Mouse (Mus musculus) stomach, embryonic 16.5 days (tissue): ENCODE data around the gene Gm42715. TPM values are rescaled to one million over a fixed set of nuclear protein-coding genes. Genes with fewer than 3 reads are reported as not detected.
"Not testable (repeated sequence)": the region's sequence is repeated elsewhere in the genome, so short reads cannot be mapped to it uniquely, and the experiment has no call there.

Experiments used
- ATAC-seq: fragments of 200-750 bp; cut with Nextera tagmentation; 2 replicates; pipeline ENCODE4 v1.8.0; 2017; ENCODE audit warnings: moderate number of reproducible peaks, moderate TSS enrichment; ENCODE audit not compliant: insufficient read depth, low FRiP score
- H3K27ac ChIP-seq: fragments of 300-500 bp; sonication (generic); 2 replicates; pipeline ENCODE4 v1.5.1; 2014; ENCODE audit warnings: low read length
- H3K27me3 ChIP-seq: fragments of 300-500 bp; sonication (generic); 2 replicates; pipeline ENCODE4 v1.6.1; 2014; ENCODE audit warnings: low read length, control low read depth, mixed read lengths; ENCODE audit not compliant: control insufficient read depth, insufficient read depth
- H3K36me3 ChIP-seq: fragments of 300-500 bp; sonication (generic); 2 replicates; pipeline ENCODE4 v1.6.1; 2014; ENCODE audit warnings: low read length; ENCODE audit not compliant: control insufficient read depth, insufficient read depth
- H3K4me1 ChIP-seq: fragments of 300-500 bp; sonication (generic); 2 replicates; pipeline ENCODE4 v1.6.1; 2014; ENCODE audit warnings: low read length, control low read depth, mixed read lengths; ENCODE audit not compliant: control insufficient read depth, insufficient read depth
- H3K4me2 ChIP-seq: fragments of 300-500 bp; sonication (generic); 2 replicates; pipeline ENCODE4 v1.6.1; 2014; ENCODE audit warnings: low read depth, low read length, mixed read lengths
- H3K4me3 ChIP-seq: fragments of 300-500 bp; sonication (generic); replicated peaks from 2 replicates; pipeline ENCODE4 v1.5.1; 2014; ENCODE audit warnings: mild to moderate bottlenecking, low read length
- H3K9ac ChIP-seq: fragments of 300-500 bp; sonication (generic); 2 replicates; pipeline ENCODE4 v1.6.1; 2014; ENCODE audit warnings: low read length
- H3K9me3 ChIP-seq: fragments of 300-500 bp; sonication (generic); replicated peaks from 2 replicates; pipeline ENCODE4 v1.6.1; 2016; ENCODE audit warnings: low read length, control low read depth; ENCODE audit not compliant: control insufficient read depth
- WGBS: fragments of 180-500 bp; shearing (Covaris S2); extraction: QIAGEN DNeasy Blood & Tissue Kit; methylation state at CpG from one replicate; pipeline ENCODE4 v1.1.7; 2014; 5-methylcytosine and 5-hydroxymethylcytosine counted together
- polyA plus RNA-seq: library from polyadenylated mRNA; unstranded; fragments of >200 nt; fragmentation: Nextera tagmentation; extraction: Ambion mirVana; gene quantifications from 2 replicates; pipeline ENCODE4 v1.2.1, GENCODE M21; 2015

The Gm42715 gene
- polyA plus RNA-seq, 1 experiment from 2014 or later, result 12.3 TPM

GRCm38 (mm10) chr7:127489982-127490381, 29.4 kb upstream of the Gm42715 start:
- no peak overlapping the region for H3K4me3 ChIP-seq
- no peaks in the 10 kb centered on the region for H3K4me1 ChIP-seq
- H3K27ac ChIP-seq, result no peak overlapping the region
- 89% methylated on average over 7 of the region's 7 CpGs for WGBS
- H3K4me2 ChIP-seq, result no peak overlapping the region
- no peak for ATAC-seq
- H3K36me3 ChIP-seq, result peaks cover 30% of the 10 kb centered on the region
- H3K9me3 ChIP-seq, result no peaks in the 10 kb centered on the region
- no peak overlapping the region for H3K9ac ChIP-seq
- H3K27me3 ChIP-seq, result no peaks in the 10 kb centered on the region

GRCm38 (mm10) chr7:127491846-127492245, 27.5 kb upstream of the Gm42715 start:
- no peak overlapping the region for H3K27ac ChIP-seq
- WGBS, result 73% methylated on average over 3 of the region's 3 CpGs
- no peak for ATAC-seq
- peaks cover 18% of the 10 kb centered on the region for H3K36me3 ChIP-seq
- no peaks in the 10 kb centered on the region for H3K9me3 ChIP-seq
- H3K9ac ChIP-seq, result no peak overlapping the region
- no peaks in the 10 kb centered on the region for H3K4me1 ChIP-seq
- no peak overlapping the region for H3K4me3 ChIP-seq
- H3K27me3 ChIP-seq, result no peaks in the 10 kb centered on the region
- H3K4me2 ChIP-seq, result no peak overlapping the region

GRCm38 (mm10) chr7:127494648-127495047, 24.7 kb upstream of the Gm42715 start:
- H3K4me3 ChIP-seq, result no peak overlapping the region
- ATAC-seq, result peak; percentile 19; the same call in 1 of the 2 replicates

GRCm38 (mm10) chr7:127497382-127497781, 22.0 kb upstream of the Gm42715 start:
- Histone ChIP-seq H3K4me2 (no peak overlapping the region), H3K36me3 (no peaks in the 10 kb centered on the region), H3K27ac (no peak overlapping the region), H3K4me1 (no peaks in the 10 kb centered on the region), H3K4me3 (no peak overlapping the region), H3K9me3 (no peaks in the 10 kb centered on the region), H3K27me3 (no peaks in the 10 kb centered on the region), H3K9ac (no peak overlapping the region)
- no peak for ATAC-seq
- WGBS, result 55% methylated on average over 2 of the region's 2 CpGs

More at GRCm38 (mm10) chr7:127494648-127495047, 24.7 kb upstream of the Gm42715 start:
- H3K4me2 ChIP-seq, result no peak overlapping the region
- H3K27ac ChIP-seq, result no peak overlapping the region
- H3K4me1 ChIP-seq, result no peaks in the 10 kb centered on the region
- no peak overlapping the region for H3K9ac ChIP-seq
- peaks cover 10% of the 10 kb centered on the region for H3K36me3 ChIP-seq
- no peaks in the 10 kb centered on the region for H3K9me3 ChIP-seq
- no peaks in the 10 kb centered on the region for H3K27me3 ChIP-seq

- Histone ChIP-seq H3K4me2 (no peak overlapping the region), H3K27ac (no peak overlapping the region), H3K9ac (no peak overlapping the region), H3K36me3 (no peaks in the 10 kb centered on the region), H3K4me3 (no peak overlapping the region), H3K9me3 (no peaks in the 10 kb centered on the region), H3K27me3 (no peaks in the 10 kb centered on the region), H3K4me1 (no peaks in the 10 kb centered on the region)
- WGBS, result 41% methylated on average over 3 of the region's 3 CpGs
- no peak for ATAC-seq
Observed at GRCm38 (mm10) chr7:127498407-127498806, 21.0 kb upstream of the Gm42715 start.

DNA sequence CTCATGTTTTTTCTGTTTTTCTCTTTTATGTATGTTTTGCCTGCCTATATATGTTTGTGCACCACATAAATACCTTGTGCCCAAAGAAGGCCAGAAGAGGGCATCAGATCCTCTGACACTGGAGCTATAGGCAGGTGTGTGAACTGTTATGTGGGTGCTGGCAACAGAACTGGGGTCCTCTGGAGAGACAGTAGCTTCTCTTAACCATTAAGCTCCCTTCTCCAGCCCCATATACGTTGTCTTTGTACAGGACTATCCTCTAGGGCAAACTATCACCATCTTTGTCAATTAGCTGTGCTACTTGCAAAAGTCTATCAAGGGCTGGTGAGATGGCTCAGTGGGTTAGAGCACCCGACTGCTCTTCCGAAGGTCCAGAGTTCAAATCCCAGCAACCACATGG, 11.1 kb upstream of the Gm42715 start:
- Histone ChIP-seq H3K4me2 (no peak overlapping the region), H3K9me3 (no peaks in the 10 kb centered on the region), H3K27ac (no peak overlapping the region), H3K36me3 (no peaks in the 10 kb centered on the region), H3K4me3 (no peak overlapping the region), H3K4me1 (peaks cover 7% of the 10 kb centered on the region; the same call in 1 of the 2 replicates), H3K27me3 (no peaks in the 10 kb centered on the region), H3K9ac (no peak overlapping the region)
- 92% methylated on average over 3 of the region's 3 CpGs for WGBS
- no peak for ATAC-seq

DNA sequence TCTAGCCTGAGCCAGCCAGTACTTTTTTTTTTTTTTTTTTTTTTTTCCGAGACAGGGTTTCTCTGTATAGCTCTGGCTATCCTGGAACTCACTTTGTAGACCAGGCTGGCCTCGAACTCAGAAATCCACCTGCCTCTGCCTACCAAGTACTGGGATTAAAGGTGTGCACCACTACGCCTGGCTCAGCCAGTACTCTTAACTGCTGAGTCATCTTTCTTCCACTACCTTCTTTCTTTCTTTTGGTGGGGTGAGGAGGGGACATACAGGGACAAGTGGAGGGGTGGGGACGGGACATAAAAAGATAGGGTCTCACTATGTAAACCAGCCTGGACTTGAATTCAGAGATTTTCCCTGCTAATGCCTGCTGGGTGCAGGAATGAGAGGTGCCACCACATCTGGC, 9.6 kb upstream of the Gm42715 start:
- 86% methylated on average over 3 of the region's 4 CpGs for WGBS
- not testable (repeated sequence) for ATAC-seq, H3K4me2 ChIP-seq, H3K9ac ChIP-seq, H3K27me3 ChIP-seq, H3K9me3 ChIP-seq, H3K4me3 ChIP-seq, H3K36me3 ChIP-seq, H3K27ac ChIP-seq
- H3K4me1 ChIP-seq, result peaks cover 17% of the 10 kb centered on the region

DNA sequence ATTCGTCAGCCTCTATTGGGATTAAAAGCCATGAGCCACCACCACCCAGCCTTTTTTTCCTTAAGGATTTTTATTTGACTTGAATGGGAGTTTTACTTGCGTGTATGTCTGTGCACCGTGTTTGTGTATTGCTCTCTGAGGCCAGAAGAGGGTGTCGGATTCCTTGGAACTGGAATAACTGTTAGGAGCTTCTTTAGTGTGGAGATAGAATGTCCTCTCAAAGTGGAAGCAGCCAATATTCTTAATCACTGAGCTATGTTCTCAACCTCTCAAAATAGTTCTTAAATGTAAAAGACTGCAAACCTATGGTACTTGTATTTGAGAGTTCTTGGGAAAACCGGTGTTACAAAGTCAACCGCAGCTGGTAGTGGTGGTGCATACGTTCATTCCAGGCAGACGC, 8.1 kb upstream of the Gm42715 start:
- peak overlapping the region; percentile 94; the same call in 1 of the 2 replicates for H3K9ac ChIP-seq
- H3K4me2 ChIP-seq, result peak overlapping the region; percentile 47
- H3K36me3 ChIP-seq, result peaks cover 5% of the 10 kb centered on the region; the same call in 1 of the 2 replicates
- H3K4me3 ChIP-seq, result peak overlapping the region; percentile 91
- peak overlapping the region; percentile 99 for H3K27ac ChIP-seq
- no peak for ATAC-seq
- H3K27me3 ChIP-seq, result no peaks in the 10 kb centered on the region
- H3K4me1 ChIP-seq, result peaks cover 17% of the 10 kb centered on the region
- no peaks in the 10 kb centered on the region for H3K9me3 ChIP-seq
- WGBS, result 28% methylated on average over 8 of the region's 8 CpGs

- Histone ChIP-seq H3K36me3 (peaks cover 7% of the 10 kb centered on the region; the same call in 1 of the 2 replicates), H3K4me1 (peaks cover 17% of the 10 kb centered on the region), H3K27me3 (no peaks in the 10 kb centered on the region), H3K9ac (peak within 1 kb of the TSS; percentile 94), H3K4me2 (peak within 1 kb of the TSS; percentile 67), H3K27ac (peak within 1 kb of the TSS; percentile 99), H3K9me3 (no peaks in the 10 kb centered on the region), H3K4me3 (peak within 1 kb of the TSS; percentile 91)
- ATAC-seq, result peak; percentile 97
- under 1% methylated on average over 37 of the region's 37 CpGs for WGBS
Observed at GRCm38 (mm10) chr7:127511808-127512230, 7.6 kb upstream of the Gm42715 start, which contains the start of gene Srcap. TSS of gene Srcap (plus strand) at chr7:127511983.
